Mouse (Mus musculus) gastrocnemius, postnatal 4 days (tissue): Measurements from ENCODE around the gene Abo. TPM values are rescaled to one million over a fixed set of nuclear protein-coding genes. Genes with fewer than 3 reads are reported as not detected.

Source experiments
- DNase-seq, 2 experiments: peaks; one replicate each; pipeline ENCODE4 v3.0.0; 2021 to 2022; ENCODE audit warnings: low spot score in 2 of 2, mixed read lengths in 2 of 2
- total RNA-seq, 2 experiments: library from RNA; stranded (reverse); gene quantifications; 2 replicates each; pipeline ENCODE4 v1.2.3; 2021

The Abo gene
- total RNA-seq, 2 experiments from 2014 or later, result not detected

GRCm38 (mm10) chr2:26870666-26871065, 5.9 kb upstream of the Abo start:
- no peak for DNase-seq

DNA sequence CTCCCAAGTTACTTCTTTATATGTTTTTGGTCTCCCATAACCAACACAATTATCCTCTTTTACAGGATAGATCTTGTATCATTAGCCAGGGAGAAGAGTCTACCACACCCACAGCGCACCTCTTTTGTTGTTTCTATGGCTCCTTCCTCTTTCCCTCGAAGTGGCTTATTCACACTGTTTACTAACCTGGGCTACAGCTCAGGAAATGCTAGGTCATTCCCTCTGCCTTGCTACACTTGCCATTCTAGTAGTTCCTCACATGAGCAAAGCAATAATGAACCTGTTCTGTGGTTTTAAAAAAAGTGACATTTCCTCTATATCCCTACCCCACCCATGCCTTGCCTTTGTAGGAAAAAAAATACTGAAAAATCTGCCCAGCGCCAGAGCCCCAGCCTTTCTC, 1.9 kb downstream of the Abo start:
- no peak for DNase-seq

- DNase-seq, result no peak
These were observed 17.1 kb downstream of the Abo start for GRCm38 (mm10) chr2:26847706-26848105.

DNA sequence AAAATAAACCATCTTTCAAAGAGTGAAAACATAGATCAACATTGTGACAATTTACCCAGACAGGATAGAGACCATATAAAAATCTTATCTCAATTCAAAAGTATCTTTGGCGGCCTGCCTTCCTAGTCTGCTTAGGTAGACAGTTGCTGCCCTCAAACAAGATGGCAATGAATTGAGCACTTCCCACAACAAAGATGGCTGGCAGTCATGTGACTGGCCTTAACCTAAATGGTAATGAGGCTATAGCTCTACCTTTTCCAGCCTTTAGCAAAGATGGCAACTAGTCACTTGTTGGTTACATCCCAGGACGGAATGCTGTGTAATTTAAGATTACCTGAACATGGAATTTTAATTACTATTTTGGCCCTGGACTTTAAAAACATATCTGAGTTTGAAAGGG, 32.3 kb downstream of the Abo start:
- no peak for DNase-seq

DNA sequence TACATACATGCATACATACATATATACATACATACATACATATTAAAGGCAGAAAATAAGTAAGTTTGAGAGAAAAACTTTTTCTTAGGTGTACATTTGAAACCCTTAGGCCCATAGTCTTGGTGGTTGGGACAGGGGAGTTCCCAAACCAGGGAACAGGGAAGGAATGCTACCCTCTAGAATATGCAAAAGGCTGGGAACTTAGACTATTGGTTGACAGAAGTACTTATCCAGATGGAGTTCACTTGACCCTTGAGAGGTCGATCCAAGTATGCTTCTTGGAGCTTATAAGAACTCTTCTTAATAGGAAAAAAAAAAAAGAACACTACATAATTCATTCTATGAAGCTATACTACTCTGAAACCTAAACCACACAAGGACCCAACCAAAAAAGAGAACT, 36.7 kb downstream of the Abo start:
- DNase-seq, result no peak

DNA sequence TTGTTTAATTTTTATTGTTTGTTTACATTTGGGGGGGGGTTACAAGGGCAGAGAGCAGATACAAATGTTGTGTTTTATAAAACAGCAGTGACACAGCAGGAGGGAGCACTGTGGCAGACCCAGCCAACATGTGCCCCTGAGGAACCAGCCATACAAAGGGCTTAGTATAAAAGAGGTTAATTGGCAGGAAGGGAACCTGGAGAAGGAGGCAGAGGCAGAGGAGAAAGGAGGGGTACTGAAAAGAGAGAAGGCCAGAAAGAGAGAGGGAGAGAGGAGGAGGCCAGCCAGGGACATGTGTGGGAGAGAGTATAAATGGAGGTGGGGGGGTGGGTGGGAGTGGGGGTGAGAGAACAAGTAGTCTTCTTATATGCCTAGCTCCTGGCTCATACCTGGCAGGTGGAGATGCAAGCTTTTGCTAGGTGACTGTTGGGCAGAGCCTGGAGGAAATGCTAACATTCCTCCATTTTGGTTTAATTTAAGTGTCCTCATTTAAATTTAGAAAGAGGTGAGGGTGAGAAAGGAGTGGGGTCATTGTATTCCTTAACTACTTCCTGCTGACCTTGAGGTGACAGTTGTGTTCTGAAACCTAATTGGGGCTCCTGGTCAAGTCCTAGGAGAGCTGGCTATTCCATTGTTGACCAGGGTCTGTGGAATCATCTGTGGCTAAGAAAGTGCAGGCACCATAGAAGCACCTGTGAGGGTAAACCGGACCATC, 37.4 kb downstream of the Abo start:
- no peak for DNase-seq

Other genes starting within 250 kb of the Abo start
- gene Fam69b, start 236.5 kb downstream of the Abo start, total RNA-seq, result 1 to 10 TPM; 2.6 to 4.0 TPM
- not detected for gene Lcn4, start 193.7 kb downstream of the Abo start, total RNA-seq
- 10 to 100 TPM; 15.7 to 17.6 TPM for gene Surf6, start 37.9 kb upstream of the Abo start, total RNA-seq
- gene Med22, start 45.7 kb upstream of the Abo start, total RNA-seq, result 10 to 100 TPM; 30.6 to 34.7 TPM
- 100 to 1,000 TPM; 463 to 500 TPM for gene Rpl7a, start 45.8 kb upstream of the Abo start, total RNA-seq
- gene Surf2, start 51.4 kb upstream of the Abo start, total RNA-seq, result 10 to 100 TPM; 15.5 to 17.8 TPM
- gene Surf1, start 51.6 kb upstream of the Abo start, total RNA-seq, result 10 to 100 TPM; 38.9 to 44.9 TPM
- gene Surf4, start 68.9 kb upstream of the Abo start, total RNA-seq, result 100 to 1,000 TPM; 116 to 119 TPM
- not detected for gene Stkld1, start 69.1 kb upstream of the Abo start, total RNA-seq
- gene Rexo4, start 99.4 kb upstream of the Abo start, total RNA-seq, result 10 to 100 TPM; 23.8 to 29.4 TPM
- under 1 TPM; 0.05 to 0.21 TPM for gene Adamts13, start 108.4 kb upstream of the Abo start, total RNA-seq
- 10 to 100 TPM; 34.8 to 38.5 TPM for gene Cacfd1, start 144.9 kb upstream of the Abo start, total RNA-seq
- gene Slc2a6, start 163.0 kb upstream of the Abo start, total RNA-seq, result under 1 TPM; 0.32 to 0.49 TPM
- gene Mymk, start 207.2 kb upstream of the Abo start, total RNA-seq, result 100 to 1,000 TPM; 111 to 118 TPM
- gene Adamtsl2, start 214.4 kb upstream of the Abo start, total RNA-seq, result 1 to 10 TPM; 2.5 to 4.6 TPM